Mouse (Mus musculus): ENCODE measurements around the gene Ddit4.

- TF ChIP-seq POLR2A (IDR thresholded peaks at IDR 0.05; ENCODE audit: borderline replicate concordance, insufficient read depth, low read length) (no peak), CTCF (IDR thresholded peaks at IDR 0.05; ENCODE audit: borderline replicate concordance, insufficient read depth, low read depth, low read length) (no peak)
Observed at GRCm38 (mm10) chr10:59946362-59946761, 5.3 kb downstream of the Ddit4 start.
